Mouse (Mus musculus) heart, adult 8-10 months (tissue): ENCODE results near the gene Cdkn2aip. TPM values are rescaled to one million over a fixed set of nuclear protein-coding genes. Genes with fewer than 3 reads are reported as not detected.

Experiments
- DNase-seq: peaks from one replicate; pipeline ENCODE4 v3.0.0; 2022; ENCODE audit warnings: low spot score
- total RNA-seq, 4 experiments: library from RNA; stranded (reverse); gene quantifications; 2 replicates each; pipeline ENCODE4 v1.2.4; 2022

Cdkn2aip gene
- total RNA-seq = 1 to 10 TPM; 7.8 to 8.7 (median 8.6) TPM

GRCm38 (mm10) chr8:47713761-47714745, at the start of gene Cdkn2aip:
Gene Cdkn2aip, minus strand, starts transcription at chr8:47713932.
- DNase-seq = peak; percentile 91

- no peak for DNase-seq
Observed at GRCm38 (mm10) chr8:47763194-47763593, 49.5 kb upstream of the Cdkn2aip start.

- no peak for DNase-seq
Observed at GRCm38 (mm10) chr8:47760685-47761084, 47.0 kb upstream of the Cdkn2aip start.

GRCm38 (mm10) chr8:47760186-47760585, 46.5 kb upstream of the Cdkn2aip start:
- DNase-seq = no peak

GRCm38 (mm10) chr8:47753121-47753520, 39.4 kb upstream of the Cdkn2aip start:
- DNase-seq = no peak

GRCm38 (mm10) chr8:47750096-47750495, 36.4 kb upstream of the Cdkn2aip start:
- no peak for DNase-seq

GRCm38 (mm10) chr8:47749491-47749890, 35.8 kb upstream of the Cdkn2aip start:
- DNase-seq = no peak

- no peak for DNase-seq
Observed at GRCm38 (mm10) chr8:47746304-47746703, 32.6 kb upstream of the Cdkn2aip start.

- no peak for DNase-seq
Observed at GRCm38 (mm10) chr8:47745848-47746247, 32.1 kb upstream of the Cdkn2aip start.

GRCm38 (mm10) chr8:47744803-47745202, 31.1 kb upstream of the Cdkn2aip start:
- DNase-seq = no peak

GRCm38 (mm10) chr8:47743419-47743818, 29.7 kb upstream of the Cdkn2aip start:
- peak; percentile 81 for DNase-seq

- no peak for DNase-seq
Observed at GRCm38 (mm10) chr8:47742992-47743391, 29.3 kb upstream of the Cdkn2aip start.

GRCm38 (mm10) chr8:47742372-47742771, 28.6 kb upstream of the Cdkn2aip start:
- no peak for DNase-seq

- DNase-seq = no peak
Observed at GRCm38 (mm10) chr8:47737120-47737519, 23.4 kb upstream of the Cdkn2aip start.

- DNase-seq = no peak
Observed at GRCm38 (mm10) chr8:47729324-47729723, 15.6 kb upstream of the Cdkn2aip start.

- DNase-seq = no peak
Observed at GRCm38 (mm10) chr8:47726945-47727344, 13.2 kb upstream of the Cdkn2aip start.

GRCm38 (mm10) chr8:47721609-47722008, 7.9 kb upstream of the Cdkn2aip start:
- DNase-seq = no peak

- no peak for DNase-seq
Observed at GRCm38 (mm10) chr8:47718641-47719040, 4.9 kb upstream of the Cdkn2aip start.

- no peak for DNase-seq
Observed at GRCm38 (mm10) chr8:47713171-47713663, 515 bp downstream of the Cdkn2aip start.

GRCm38 (mm10) chr8:47708106-47708505, 5.6 kb downstream of the Cdkn2aip start:
- no peak for DNase-seq

- DNase-seq = no peak
Observed at GRCm38 (mm10) chr8:47706746-47707145, 7.0 kb downstream of the Cdkn2aip start.

GRCm38 (mm10) chr8:47702333-47702732, 11.4 kb downstream of the Cdkn2aip start:
- DNase-seq = no peak

- DNase-seq = no peak
Observed at GRCm38 (mm10) chr8:47697696-47698095, 16.0 kb downstream of the Cdkn2aip start.
